Comparison of ENCODE assay signal across 8 mouse cellular contexts in the genomic region with DNA sequence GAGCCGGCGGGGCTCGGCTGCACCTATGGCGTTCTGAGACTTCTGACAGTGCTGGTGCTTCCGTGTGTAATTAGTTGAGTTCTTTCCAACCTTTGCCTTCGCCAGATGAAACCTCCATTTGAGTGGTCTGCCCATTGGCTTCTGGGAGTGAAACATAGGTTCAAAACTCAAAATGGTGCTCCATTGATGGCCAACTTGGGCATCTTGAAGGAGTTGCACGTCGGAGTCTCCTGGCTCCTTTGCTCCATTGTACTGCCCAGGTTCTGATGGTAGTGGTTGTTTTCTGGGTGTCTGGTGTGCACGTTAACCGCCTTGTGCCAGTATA. TPM values are rescaled to one million over a fixed set of nuclear protein-coding genes. Genes with fewer than 3 reads are reported as not detected.
A peak's percentile ranks its signal among the peaks of the same experiment; 100 is the strongest.
DNase-seq lines count a peak whose midpoint lies in the region; ATAC-seq and TF ChIP-seq lines count a peak whose summit lies in the region.

No protein-coding gene starts in this region.

- peak overlapping the region; percentile 81 for H3K4me2 ChIP-seq in kidney, embryonic 14.5 days (replicated peaks; ENCODE audit: low read depth, low read length)
- peak overlapping the region; percentile 82 for H3K4me2 ChIP-seq in hindbrain, embryonic 12.5 days (replicated peaks)
- peak overlapping the region; percentile 85 for H3K4me2 ChIP-seq in midbrain, embryonic 12.5 days (replicated peaks)

- H3K9ac ChIP-seq in kidney, embryonic 14.5 days (ENCODE audit: low read depth, low read length): peak overlapping the region; percentile 98
- H3K9ac ChIP-seq in hindbrain, embryonic 12.5 days: peak overlapping the region; percentile 99
- peak overlapping the region; percentile 100 for H3K9ac ChIP-seq in midbrain, embryonic 12.5 days (replicated peaks)

- 9% methylated on average over 10 of the region's 10 CpGs for WGBS in kidney, embryonic 14.5 days
- WGBS in hindbrain, embryonic 12.5 days: 3% methylated on average over 10 of the region's 10 CpGs
- WGBS in midbrain, embryonic 12.5 days: 6% methylated on average over 10 of the region's 10 CpGs

- intact Hi-C loops in left cerebral cortex, postnatal 4 days (cut with DNase I): loop anchor here (10.0 kb wide), 2 partner anchors 181 to 251 kb away; no protein-coding TSS in a partner anchor
- intact Hi-C loops in gastrocnemius, postnatal 14 days (cut with DNase I; ENCODE audit: low total_unique reads): loop anchor here (10.0 kb wide), 1 partner anchor 271 kb away; no protein-coding TSS in a partner anchor

- peak overlapping the region; percentile 82 for H3K4me3 ChIP-seq in kidney, embryonic 14.5 days (ENCODE audit: low read length)
- peak overlapping the region; percentile 94 for H3K4me3 ChIP-seq in bone marrow macrophage, adult 2 months (ENCODE audit: insufficient read depth, low read length)
- peak overlapping the region; percentile 92 for H3K4me3 ChIP-seq in hindbrain, embryonic 12.5 days
- H3K4me3 ChIP-seq in midbrain, embryonic 12.5 days: peak overlapping the region; percentile 99

- ATAC-seq in kidney, embryonic 14.5 days (ENCODE audit: low FRiP score, low TSS enrichment): no peak
- no peak for ATAC-seq in hindbrain, embryonic 12.5 days (ENCODE audit: low FRiP score)
- no peak for ATAC-seq in midbrain, embryonic 12.5 days (ENCODE audit: low FRiP score, low read depth)

- peaks cover 28% of the 10 kb centered on the region for H3K4me1 ChIP-seq in kidney, embryonic 14.5 days (ENCODE audit: control insufficient read depth, insufficient read depth, low read length)
- H3K4me1 ChIP-seq in bone marrow macrophage, adult 2 months (ENCODE audit: control insufficient read depth, insufficient read depth, low read length): peaks cover 25% of the 10 kb centered on the region
- peaks cover 49% of the 10 kb centered on the region for H3K4me1 ChIP-seq in hindbrain, embryonic 12.5 days
- peaks cover 45% of the 10 kb centered on the region for H3K4me1 ChIP-seq in midbrain, embryonic 12.5 days

- no peaks in the 10 kb centered on the region for H3K9me3 ChIP-seq in kidney, embryonic 14.5 days (ENCODE audit: control insufficient read depth, low read length)
- H3K9me3 ChIP-seq in hindbrain, embryonic 12.5 days (replicated peaks): no peaks in the 10 kb centered on the region
- H3K9me3 ChIP-seq in midbrain, embryonic 12.5 days: no peaks in the 10 kb centered on the region

- H3K36me3 ChIP-seq in kidney, embryonic 14.5 days (ENCODE audit: control insufficient read depth, insufficient read depth, low read length): no peaks in the 10 kb centered on the region
- H3K36me3 ChIP-seq in hindbrain, embryonic 12.5 days: no peaks in the 10 kb centered on the region
- H3K36me3 ChIP-seq in midbrain, embryonic 12.5 days: no peaks in the 10 kb centered on the region

- H3K27me3 ChIP-seq in kidney, embryonic 14.5 days (ENCODE audit: control insufficient read depth, insufficient read depth, low read length): peaks cover 5% of the 10 kb centered on the region; the same call in 1 of the 2 replicates
- peaks cover 10% of the 10 kb centered on the region for H3K27me3 ChIP-seq in hindbrain, embryonic 12.5 days
- H3K27me3 ChIP-seq in midbrain, embryonic 12.5 days: peaks cover 16% of the 10 kb centered on the region

- no peak for DNase-seq in kidney, postnatal 4 days
- DNase-seq in urinary bladder, postnatal 14 days (ENCODE audit: low spot score): no peak
- DNase-seq in left cerebral cortex, postnatal 4 days: no peak
- DNase-seq in gastrocnemius, postnatal 14 days: no peak

- no peak for TF ChIP-seq CTCF in bone marrow macrophage, adult 2 months (IDR thresholded peaks at IDR 0.05; ENCODE audit: low read depth, low read length)

- H3K27ac ChIP-seq in kidney, embryonic 14.5 days (ENCODE audit: low read depth, low read length): no peak overlapping the region
- no peak overlapping the region for H3K27ac ChIP-seq in bone marrow macrophage, adult 2 months (ENCODE audit: insufficient read depth, low read depth, low read length)
- peak overlapping the region; percentile 98 for H3K27ac ChIP-seq in hindbrain, embryonic 12.5 days
- H3K27ac ChIP-seq in midbrain, embryonic 12.5 days (replicated peaks): peak overlapping the region; percentile 98

- TF ChIP-seq POLR2A in bone marrow macrophage, adult 2 months (IDR thresholded peaks at IDR 0.05; ENCODE audit: borderline replicate concordance, low read depth, low read length): no peak

RNA-seq across cellular contexts. Expression of a gene that starts 1.9 kb away (rescaled TPM):
- polyA plus RNA-seq in kidney, embryonic 14.5 days (2014; fragmentation: Nextera tagmentation; extraction: Ambion mirVana): 11.5 and 13.2 TPM in 2 replicates
- 16.4 and 16.9 TPM in 2 replicates for polyA plus RNA-seq in bone marrow macrophage, adult 2 months (2012; ENCODE audit: insufficient read depth, insufficient read length, missing spikeins)
- 26.3 and 28.3 TPM in 2 replicates for polyA plus RNA-seq in hindbrain, embryonic 12.5 days (2016; fragmentation: Nextera tagmentation; extraction: Ambion mirVana)
- 24.3 and 26.4 TPM in 2 replicates for polyA plus RNA-seq in midbrain, embryonic 12.5 days (2016; fragmentation: Nextera tagmentation; extraction: Ambion mirVana)
- total RNA-seq in left cerebral cortex, postnatal 4 days (2021): 10 to 100 TPM; 89.8 to 90.7 TPM
- 10 to 100 TPM; 16.5 to 18.1 TPM for total RNA-seq in gastrocnemius, postnatal 14 days (2021)

Comparison
In these comparisons a context has a peak if more than half of its experiments do, and no peak if none do; other contexts are left out.
1. H3K27ac ChIP-seq: peak in hindbrain, embryonic 12.5 days (single experiment) and midbrain, embryonic 12.5 days (single experiment); none in kidney, embryonic 14.5 days (single experiment) and bone marrow macrophage, adult 2 months (single experiment).
2. Peak in every context shown above with its lines, with median percentiles within 50 percentile points of each other: H3K4me2 ChIP-seq, H3K4me3 ChIP-seq and H3K9ac ChIP-seq.